Mouse (Mus musculus) v-Abl transformed pro-B cells (cell line): ENCODE data around the gene Pfkfb1.

ENCODE experiments used
- in situ Hi-C, 2 experiments: fragments of 400-800 bp; cut with MboI; formaldehyde crosslinking; loops; one replicate each; pipeline ENCODE4 v1.15.1; 2025; ENCODE audit not compliant: unreplicated experiment in 2 of 2

Gene Pfkfb1

GRCm38 (mm10) chrX:150657797-150658118 is 69.7 kb downstream of the Pfkfb1 start:
- in situ Hi-C loops: no loop called here

- in situ Hi-C loops: loop anchor here in 1 of 2 experiments (5.0 kb wide), 1 partner anchor 151 kb away; no protein-coding TSS in a partner anchor
Observed at GRCm38 (mm10) chrX:150662809-150663208, 74.8 kb downstream of the Pfkfb1 start.

GRCm38 (mm10) chrX:150677505-150677904 is 89.5 kb downstream of the Pfkfb1 start:
- in situ Hi-C loops: no loop called here
